Comparison of ENCODE assay signal across 8 mouse cellular contexts in the genomic region with DNA sequence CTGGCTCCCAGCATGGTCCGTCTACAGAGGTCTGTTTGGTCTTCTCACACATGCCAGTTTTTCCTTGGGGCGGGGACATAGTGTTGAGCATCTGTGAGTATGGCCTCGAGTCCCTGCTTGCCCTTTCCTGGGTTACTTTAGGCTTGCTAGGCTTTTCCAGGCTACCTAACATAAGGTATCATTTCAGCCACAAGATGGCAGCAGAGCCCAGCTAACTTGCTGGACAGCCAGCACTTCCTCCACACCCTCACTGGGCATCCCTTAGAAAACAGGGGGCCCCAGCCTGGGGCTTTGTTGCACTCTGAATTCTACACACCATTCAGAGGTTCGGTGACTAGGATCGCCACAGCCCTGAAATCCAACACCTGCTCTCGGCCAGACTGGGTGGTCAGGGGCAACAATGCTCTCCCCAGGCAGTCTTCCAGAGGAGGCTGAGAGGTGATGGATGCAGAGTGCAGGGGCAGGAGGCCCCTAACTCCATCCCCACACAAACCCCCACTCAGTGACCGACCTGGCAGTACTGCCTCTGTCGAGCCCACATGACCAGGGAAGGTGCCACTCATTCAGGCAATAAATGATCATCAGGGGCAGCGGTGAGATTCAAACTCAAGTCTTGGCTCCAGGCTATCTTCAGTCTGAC. TPM values are rescaled to one million over a fixed set of nuclear protein-coding genes. Genes with fewer than 3 reads are reported as not detected.
DNase-seq lines count a peak whose midpoint lies in the region; ATAC-seq and TF ChIP-seq lines count a peak whose summit lies in the region.

No protein-coding gene starts in this region.

- no peak overlapping the region for H3K4me3 ChIP-seq in kidney, embryonic 15.5 days (replicated peaks)
- H3K4me3 ChIP-seq in limb, embryonic 14.5 days (replicated peaks; ENCODE audit: low read length): no peak overlapping the region
- no peak overlapping the region for H3K4me3 ChIP-seq in stomach, embryonic 14.5 days (ENCODE audit: low read depth, low read length)

- peak; percentile 40; the same call in 1 of the 2 replicates for ATAC-seq in kidney, embryonic 15.5 days (replicated peaks; ENCODE audit: low FRiP score)
- peak; percentile 75 for ATAC-seq in limb, embryonic 14.5 days (ENCODE audit: low FRiP score, low read depth)
- ATAC-seq in stomach, embryonic 14.5 days (ENCODE audit: insufficient number of reproducible peaks, insufficient read depth, low FRiP score, low read depth): peak; percentile 54; the same call in 1 of the 2 replicates

- no peaks in the 10 kb centered on the region for H3K9me3 ChIP-seq in kidney, embryonic 15.5 days (replicated peaks)
- H3K9me3 ChIP-seq in limb, embryonic 14.5 days (ENCODE audit: control insufficient read depth, low read length): no peaks in the 10 kb centered on the region
- no peaks in the 10 kb centered on the region for H3K9me3 ChIP-seq in stomach, embryonic 14.5 days (ENCODE audit: control insufficient read depth, low read depth, low read length)

- no peak overlapping the region for H3K4me2 ChIP-seq in kidney, embryonic 15.5 days
- no peak overlapping the region for H3K4me2 ChIP-seq in limb, embryonic 14.5 days (replicated peaks; ENCODE audit: low read depth, low read length, severe bottlenecking)
- H3K4me2 ChIP-seq in stomach, embryonic 14.5 days (replicated peaks; ENCODE audit: low read depth, low read length): no peak overlapping the region

- H3K27ac ChIP-seq in kidney, embryonic 15.5 days: no peak overlapping the region
- no peak overlapping the region for H3K27ac ChIP-seq in limb, embryonic 14.5 days (replicated peaks; ENCODE audit: low read depth, low read length)
- no peak overlapping the region for H3K27ac ChIP-seq in stomach, embryonic 14.5 days (ENCODE audit: low read length)

- H3K36me3 ChIP-seq in kidney, embryonic 15.5 days: no peaks in the 10 kb centered on the region
- 0 out of 2 replicates have a peak, but pooled peaks cover 8% of the 10 kb centered on the region for H3K36me3 ChIP-seq in limb, embryonic 14.5 days (ENCODE audit: control insufficient read depth, insufficient read depth, low read length)
- no peaks in the 10 kb centered on the region for H3K36me3 ChIP-seq in stomach, embryonic 14.5 days (ENCODE audit: control insufficient read depth, insufficient read depth, low read length)

- H3K9ac ChIP-seq in kidney, embryonic 15.5 days: no peak overlapping the region
- no peak overlapping the region; the same call in 1 of the 2 replicates for H3K9ac ChIP-seq in limb, embryonic 14.5 days (ENCODE audit: low read depth, low read length, severe bottlenecking)
- H3K9ac ChIP-seq in stomach, embryonic 14.5 days (replicated peaks; ENCODE audit: low read depth, low read length): no peak overlapping the region

- no peak for TF ChIP-seq POLR2A in limb, embryonic 14.5 days (IDR thresholded peaks at IDR 0.05; ENCODE audit: borderline replicate concordance, extremely low read depth, insufficient read depth, insufficient read length)

- WGBS in kidney, embryonic 15.5 days: 15% methylated on average over 9 of the region's 9 CpGs
- WGBS in limb, embryonic 14.5 days: 24% methylated on average over 9 of the region's 9 CpGs
- 20% methylated on average over 9 of the region's 9 CpGs for WGBS in stomach, embryonic 14.5 days

- no peaks in the 10 kb centered on the region for H3K27me3 ChIP-seq in kidney, embryonic 15.5 days
- H3K27me3 ChIP-seq in limb, embryonic 14.5 days (ENCODE audit: control insufficient read depth, insufficient read depth, low read length): no peaks in the 10 kb centered on the region
- H3K27me3 ChIP-seq in stomach, embryonic 14.5 days (ENCODE audit: control insufficient read depth, insufficient read depth, low read length): no peaks in the 10 kb centered on the region

- peak; percentile 91 for DNase-seq in 3T3-L1 (ENCODE audit: low read depth, low spot score)
- DNase-seq in adrenal gland, adult 8-10 months: peak; percentile 61
- peak; percentile 84 for DNase-seq in embryo, embryonic 9.5 days (ENCODE audit: extremely low spot score)
- DNase-seq in heart, adult 8-10 months (ENCODE audit: low spot score): peak; percentile 81
- peak; percentile 91 for DNase-seq in limb, embryonic 14.5 days (ENCODE audit: low spot score)
- peak; percentile 86 for DNase-seq in naive thymus-derived CD4-positive, alpha-beta T cell, adult 2 months (ENCODE audit: low read depth)

- H3K4me1 ChIP-seq in kidney, embryonic 15.5 days: peaks cover 25% of the 10 kb centered on the region
- H3K4me1 ChIP-seq in limb, embryonic 14.5 days (ENCODE audit: control insufficient read depth, insufficient read depth, low read length): peaks cover 4% of the 10 kb centered on the region; the same call in 1 of the 2 replicates
- H3K4me1 ChIP-seq in stomach, embryonic 14.5 days (ENCODE audit: control insufficient read depth, insufficient read depth, low read length): peaks cover 2% of the 10 kb centered on the region; the same call in 1 of the 2 replicates

RNA-seq across cellular contexts. Expression of gene Akna, which starts 14.3 kb away (rescaled TPM):
- total RNA-seq in adrenal gland, adult 8-10 months (2022): 1 to 10 TPM; 4.4 to 9.9 (median 7.0) TPM
- 1 to 10 TPM; 3.1 to 4.4 (median 3.5) TPM for total RNA-seq in heart, adult 8-10 months (2022)
- polyA plus RNA-seq in kidney, embryonic 15.5 days (2015; fragmentation: Nextera tagmentation; extraction: Ambion mirVana): 7.4 and 8.3 TPM in 2 replicates
- 6.2 and 7.1 TPM in 2 replicates for polyA plus RNA-seq in limb, embryonic 14.5 days (2012; rRNA removed)
- 5.4 and 7.0 TPM in 2 replicates for polyA plus RNA-seq in limb, embryonic 14.5 days (2014; fragmentation: Nextera tagmentation; extraction: Ambion mirVana)
- polyA plus RNA-seq in stomach, embryonic 14.5 days (2014; fragmentation: Nextera tagmentation; extraction: Ambion mirVana): 6.9 and 7.0 TPM in 2 replicates

RNA-seq across cellular contexts. Expression of gene Orm2, which starts 55.2 kb away (rescaled TPM):
- total RNA-seq in adrenal gland, adult 8-10 months (2022): 1 to 10 TPM in 3 of 4 experiments, under 1 TPM in 1; 0.74 to 4.3 (median 2.8) TPM
- total RNA-seq in heart, adult 8-10 months (2022): under 1 TPM in 2 of 4 experiments, not detected in 2; 0.34 to 0.37 TPM
- not detected in 2 replicates for polyA plus RNA-seq in kidney, embryonic 15.5 days (2015; fragmentation: Nextera tagmentation; extraction: Ambion mirVana)
- polyA plus RNA-seq in limb, embryonic 14.5 days (2012; rRNA removed): not detected in 2 replicates
- not detected in 2 replicates for polyA plus RNA-seq in limb, embryonic 14.5 days (2014; fragmentation: Nextera tagmentation; extraction: Ambion mirVana)
- polyA plus RNA-seq in stomach, embryonic 14.5 days (2014; fragmentation: Nextera tagmentation; extraction: Ambion mirVana): not detected in 2 replicates
